Mouse (Mus musculus) stomach, postnatal 0 days (tissue): Measurements from ENCODE around the gene Gm45837. TPM values are rescaled to one million over a fixed set of nuclear protein-coding genes. Genes with fewer than 3 reads are reported as not detected.

Experiments used
- ATAC-seq: fragments of 200-750 bp; cut with Nextera tagmentation; 2 replicates; pipeline ENCODE4 v1.8.0; 2017; ENCODE audit not compliant: low FRiP score, low TSS enrichment
- DNase-seq: peaks from one replicate; pipeline ENCODE4 v3.0.0-alpha.2; 2016; ENCODE audit warnings: low spot score
- H3K27ac ChIP-seq: fragments of 300-500 bp; sonication (generic); replicated peaks from 2 replicates; pipeline ENCODE4 v1.5.1; 2014; ENCODE audit warnings: mild to moderate bottlenecking, control low read depth
- H3K27me3 ChIP-seq: fragments of 300-500 bp; sonication (generic); 2 replicates; pipeline ENCODE4 v1.6.1; 2014; ENCODE audit warnings: low read length; ENCODE audit not compliant: control insufficient read depth, insufficient read depth
- H3K36me3 ChIP-seq: fragments of 300-500 bp; sonication (generic); 2 replicates; pipeline ENCODE4 v1.6.1; 2014; ENCODE audit warnings: low read length, mixed read lengths; ENCODE audit not compliant: control insufficient read depth, insufficient read depth
- H3K4me1 ChIP-seq: fragments of 300-500 bp; sonication (generic); replicated peaks from 2 replicates; pipeline ENCODE4 v1.6.1; 2014; ENCODE audit warnings: antibody characterized with exemption; ENCODE audit not compliant: control insufficient read depth, insufficient read depth
- H3K4me2 ChIP-seq: fragments of 300-500 bp; sonication (generic); replicated peaks from 2 replicates; pipeline ENCODE4 v1.6.1; 2014; ENCODE audit warnings: low read depth, mild to moderate bottlenecking, control low read depth, moderate library complexity
- H3K4me3 ChIP-seq: fragments of 300-500 bp; sonication (generic); 2 replicates; pipeline ENCODE4 v1.5.1; 2014; ENCODE audit warnings: low read depth, low read length, control low read depth
- H3K9ac ChIP-seq: fragments of 300-500 bp; sonication (generic); 2 replicates; pipeline ENCODE4 v1.6.1; 2014; ENCODE audit warnings: mild to moderate bottlenecking, low read length, control low read depth, mixed read lengths
- H3K9me3 ChIP-seq: fragments of 300-500 bp; sonication (generic); 2 replicates; pipeline ENCODE4 v1.6.1; 2016; ENCODE audit warnings: low read length; ENCODE audit not compliant: control insufficient read depth
- CTCF ChIP-seq: IDR thresholded peaks from 2 replicates; pipeline ENCODE4 v1.5.1; 2016; ENCODE audit warnings: antibody characterized with exemption, low read depth, mild to moderate bottlenecking, moderate library complexity
- EP300 ChIP-seq: optimal IDR thresholded peaks from 2 replicates; pipeline ENCODE3; 2016; ENCODE audit warnings: antibody characterized with exemption
- WGBS: fragments of 180-500 bp; shearing (Covaris S2); extraction: QIAGEN DNeasy Blood & Tissue Kit; methylation state at CpG from one replicate; pipeline ENCODE4 v1.1.7; 2014; 5-methylcytosine and 5-hydroxymethylcytosine counted together
- polyA plus RNA-seq: library from polyadenylated mRNA; unstranded; fragments of >200 nt; fragmentation: Nextera tagmentation; extraction: Ambion mirVana; gene quantifications from 2 replicates; pipeline ENCODE4 v1.2.1, GENCODE M21; 2015

The Gm45837 gene
- polyA plus RNA-seq, 1 experiment from 2014 or later, result 0.24 TPM

GRCm38 (mm10) chr7:101403831-101404230 lies 6.9 kb upstream of the Gm45837 start:
- Histone ChIP-seq H3K36me3 (peaks cover 48% of the 10 kb centered on the region), H3K9ac (no peak overlapping the region), H3K9me3 (no peaks in the 10 kb centered on the region), H3K27ac (no peak overlapping the region), H3K27me3 (no peaks in the 10 kb centered on the region), H3K4me2 (no peak overlapping the region), H3K4me1 (no peaks in the 10 kb centered on the region), H3K4me3 (no peak overlapping the region)
- peak; percentile 55 for TF ChIP-seq CTCF
- TF ChIP-seq EP300, result no peak
- DNase-seq (no peak), ATAC-seq (no peak)
- 94% methylated on average over 5 of the region's 5 CpGs for WGBS

DNA sequence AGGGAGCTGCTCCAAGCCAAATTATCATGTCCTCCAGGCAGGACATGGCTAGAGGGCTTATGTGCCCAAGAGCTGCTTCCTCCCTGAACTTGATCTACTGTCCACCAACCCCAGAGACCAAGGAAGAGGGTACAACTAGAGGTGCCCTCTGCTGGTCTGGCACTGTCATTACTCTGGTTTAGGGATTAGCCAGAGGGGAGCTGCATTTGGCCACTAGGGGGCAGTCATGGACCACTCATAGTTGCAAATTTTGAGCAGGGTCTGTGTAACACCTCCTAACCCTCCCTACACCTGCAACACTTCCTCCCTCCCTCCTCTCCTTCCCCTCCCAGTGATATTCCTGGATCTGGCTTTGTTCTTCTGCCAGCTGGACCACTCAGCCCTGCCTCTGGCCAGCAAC lies 2.1 kb downstream of the Gm45837 start:
- H3K27me3 ChIP-seq, result no peaks in the 10 kb centered on the region
- TF ChIP-seq EP300 (no peak), CTCF (peak; percentile 100)
- ATAC-seq, result peak; percentile 52
- no peaks in the 10 kb centered on the region for H3K9me3 ChIP-seq
- no peak overlapping the region for H3K4me3 ChIP-seq
- peak; percentile 85 for DNase-seq
- H3K36me3 ChIP-seq, result peaks cover 5% of the 10 kb centered on the region
- H3K27ac ChIP-seq, result no peak overlapping the region
- no peak overlapping the region for H3K4me2 ChIP-seq
- H3K9ac ChIP-seq, result no peak overlapping the region
- no peaks in the 10 kb centered on the region for H3K4me1 ChIP-seq

- DNase-seq, result no peak
- 39% methylated on average over 4 of the region's 4 CpGs for WGBS
Observed at GRCm38 (mm10) chr7:101414209-101414608, 3.5 kb downstream of the Gm45837 start.

GRCm38 (mm10) chr7:101414661-101415511 lies 4.2 kb downstream of the Gm45837 start:
- 36% methylated on average over 6 of the region's 7 CpGs for WGBS
- Histone ChIP-seq H3K4me2 (no peak overlapping the region), H3K27ac (no peak overlapping the region), H3K4me1 (no peaks in the 10 kb centered on the region), H3K9ac (no peak overlapping the region), H3K4me3 (no peak overlapping the region), H3K36me3 (peaks cover 3% of the 10 kb centered on the region; the same call in 1 of the 2 replicates), H3K27me3 (no peaks in the 10 kb centered on the region), H3K9me3 (no peaks in the 10 kb centered on the region)
- no peak for TF ChIP-seq CTCF
- TF ChIP-seq EP300, result no peak
- DNase-seq (peak; percentile 57), ATAC-seq (peak; percentile 31; the same call in 1 of the 2 replicates)

More at GRCm38 (mm10) chr7:101414209-101414608, 3.5 kb downstream of the Gm45837 start:
- Histone ChIP-seq H3K4me1 (no peaks in the 10 kb centered on the region), H3K9me3 (no peaks in the 10 kb centered on the region), H3K9ac (no peak overlapping the region), H3K4me2 (no peak overlapping the region), H3K27ac (no peak overlapping the region), H3K4me3 (no peak overlapping the region), H3K36me3 (peaks cover 4% of the 10 kb centered on the region; the same call in 1 of the 2 replicates), H3K27me3 (no peaks in the 10 kb centered on the region)
- no peak for TF ChIP-seq CTCF
- no peak for TF ChIP-seq EP300
- no peak for ATAC-seq

- Histone ChIP-seq H3K36me3 (peaks cover 3% of the 10 kb centered on the region; the same call in 1 of the 2 replicates), H3K4me1 (no peaks in the 10 kb centered on the region), H3K27me3 (no peaks in the 10 kb centered on the region), H3K4me3 (no peak overlapping the region), H3K9ac (no peak overlapping the region), H3K27ac (no peak overlapping the region), H3K4me2 (no peak overlapping the region), H3K9me3 (no peaks in the 10 kb centered on the region)
- no peak for TF ChIP-seq EP300
- TF ChIP-seq CTCF, result no peak
- ATAC-seq, result no peak
- WGBS, result 27% methylated on average over 8 of the region's 8 CpGs
- no peak for DNase-seq
Observed at GRCm38 (mm10) chr7:101415512-101416100, 4.9 kb downstream of the Gm45837 start.

DNA sequence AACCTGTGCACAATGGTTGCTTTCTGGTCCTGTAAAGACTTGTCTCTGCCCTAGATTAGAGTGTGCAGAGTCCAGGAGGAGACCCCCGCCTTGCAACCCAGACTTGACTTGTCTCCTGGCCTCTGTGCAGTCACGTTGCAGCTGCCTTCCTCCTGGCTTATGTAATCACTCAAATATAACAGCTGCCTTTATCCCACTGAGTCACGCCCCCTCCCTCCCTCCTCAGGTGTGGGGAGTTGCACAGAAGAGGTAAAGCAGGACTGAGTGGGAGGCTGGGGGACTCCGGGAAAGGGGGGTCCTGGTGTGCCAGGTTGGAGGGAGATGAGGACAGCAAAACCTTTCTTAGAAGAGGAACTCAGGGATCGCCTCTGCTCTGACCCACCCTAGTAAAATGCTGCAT lies 5.7 kb downstream of the Gm45837 start:
- TF ChIP-seq CTCF, result no peak
- no peak overlapping the region for H3K9ac ChIP-seq
- H3K27me3 ChIP-seq, result no peaks in the 10 kb centered on the region
- no peak for ATAC-seq
- 30% methylated on average over 5 of the region's 5 CpGs for WGBS
- H3K36me3 ChIP-seq, result peaks cover 3% of the 10 kb centered on the region; the same call in 1 of the 2 replicates
- no peak for DNase-seq
- no peak overlapping the region for H3K27ac ChIP-seq
- no peaks in the 10 kb centered on the region for H3K9me3 ChIP-seq
- no peaks in the 10 kb centered on the region for H3K4me1 ChIP-seq
- H3K4me2 ChIP-seq, result no peak overlapping the region
- no peak overlapping the region for H3K4me3 ChIP-seq
